Mouse (Mus musculus): ENCODE measurements around the gene Ccnl2. TPM values are rescaled to one million over a fixed set of nuclear protein-coding genes. Genes with fewer than 3 reads are reported as not detected.
A peak's percentile ranks its signal among the peaks of the same experiment; 100 is the strongest.

The Ccnl2 gene
- polyA plus RNA-seq, 1 experiment from 2014 or later: 187 TPM

DNA sequence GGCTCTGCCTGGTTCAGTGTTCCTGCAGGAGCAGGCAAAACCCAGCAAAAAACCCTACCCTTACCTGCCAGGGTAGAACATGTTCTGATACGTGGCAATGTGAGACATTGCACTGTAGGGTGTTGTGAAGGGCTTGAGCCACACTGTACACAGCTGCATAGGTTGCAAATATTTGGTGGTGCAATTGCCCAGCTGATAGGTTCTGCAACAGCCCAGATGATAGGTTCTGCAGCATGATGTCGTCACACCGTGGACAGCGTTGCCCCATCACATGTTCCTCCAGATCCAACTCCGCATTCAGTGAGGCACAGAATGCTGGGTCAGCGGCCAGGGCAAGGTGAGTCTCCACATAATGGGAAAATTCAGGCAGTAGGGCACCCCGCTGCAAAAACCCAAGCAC lies 49.5 kb downstream of the Ccnl2 start:
- H3K4me1 ChIP-seq: no peaks in the 10 kb centered on the region
- no peak overlapping the region for H3K4me3 ChIP-seq
- 91% methylated on average over 7 of the region's 7 CpGs for WGBS
- H3K36me3 ChIP-seq (replicated peaks): peaks cover 75% of the 10 kb centered on the region
- no peak for DNase-seq (ENCODE audit: low spot score)
- H3K27ac ChIP-seq (replicated peaks): no peak overlapping the region
- no peaks in the 10 kb centered on the region for H3K9me3 ChIP-seq
- H3K27me3 ChIP-seq (replicated peaks; ENCODE audit: low read depth, poor library complexity, severe bottlenecking): no peaks in the 10 kb centered on the region

DNA sequence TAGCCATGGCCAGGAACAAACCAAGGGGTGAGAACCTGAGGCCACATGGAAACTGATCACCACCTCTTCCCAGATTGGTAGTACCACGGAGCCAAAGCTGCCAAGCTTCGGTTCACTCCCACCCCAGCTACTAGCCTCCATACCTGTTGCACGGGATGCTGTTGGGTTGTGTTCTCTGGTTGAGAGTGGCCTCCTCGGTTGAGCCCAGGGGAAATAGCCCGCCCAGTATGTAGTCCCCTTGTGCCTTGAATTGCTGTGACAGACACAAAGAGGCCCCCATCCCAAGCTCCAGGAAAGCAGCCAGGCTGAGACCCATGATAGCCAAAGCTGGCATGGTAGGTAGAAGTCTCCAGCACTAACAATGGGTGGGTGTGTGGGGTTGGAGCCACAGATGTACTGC lies 50.7 kb downstream of the Ccnl2 start, which contains the start of gene Tas1r3:
Gene Tas1r3, minus strand, starts transcription at position 362 of the 400 bp plus-strand sequence.
- 81% methylated on average over 5 of the region's 5 CpGs for WGBS
- H3K9me3 ChIP-seq: no peaks in the 10 kb centered on the region
- H3K36me3 ChIP-seq (replicated peaks): peaks cover 66% of the 10 kb centered on the region
- no peaks in the 10 kb centered on the region for H3K27me3 ChIP-seq (replicated peaks; ENCODE audit: low read depth, poor library complexity, severe bottlenecking)
- DNase-seq (ENCODE audit: low spot score): no peak
- no peaks in the 10 kb centered on the region for H3K4me1 ChIP-seq
- no peak within 1 kb of the TSS for H3K4me3 ChIP-seq
- H3K27ac ChIP-seq (replicated peaks): no peak within 1 kb of the TSS

DNA sequence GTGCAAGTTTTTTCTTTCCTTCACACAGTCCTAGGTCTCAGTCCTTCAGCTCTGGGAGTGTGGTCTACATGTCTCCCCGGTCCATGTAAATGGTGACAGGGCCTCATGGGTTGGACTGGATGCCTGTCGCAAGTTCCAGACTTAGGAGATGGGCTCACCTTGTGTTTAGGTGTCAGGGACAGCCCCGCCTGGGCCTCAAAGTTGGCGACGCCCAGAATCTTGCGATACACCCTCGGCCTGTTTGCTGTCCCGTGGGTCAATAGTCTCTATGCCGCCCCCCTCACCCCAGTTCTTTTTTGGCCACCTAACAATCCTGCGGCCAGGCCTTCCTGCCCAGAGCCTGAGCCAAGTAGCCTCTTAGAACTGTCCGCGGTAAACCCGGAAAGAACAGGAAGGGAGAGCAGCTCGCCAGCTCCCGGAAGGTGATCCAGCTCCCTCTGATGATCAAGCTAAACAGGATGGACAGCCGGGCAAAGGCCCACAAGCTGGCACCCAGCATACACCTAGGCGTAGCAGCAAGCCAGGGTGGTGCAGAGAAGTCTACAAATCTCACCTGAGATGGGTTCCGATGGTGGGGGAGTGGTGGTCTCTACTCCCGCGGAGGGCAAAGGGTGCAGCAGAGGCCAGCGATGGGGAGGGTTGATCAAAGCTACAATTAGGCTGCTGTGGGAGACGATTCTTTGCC lies 56.5 kb downstream of the Ccnl2 start:
- H3K4me1 ChIP-seq: peaks cover 27% of the 10 kb centered on the region
- no peaks in the 10 kb centered on the region for H3K27me3 ChIP-seq (replicated peaks; ENCODE audit: low read depth, poor library complexity, severe bottlenecking)
- WGBS: 10% methylated on average over 22 of the region's 22 CpGs
- peak overlapping the region; percentile 88 for H3K4me3 ChIP-seq
- no peaks in the 10 kb centered on the region for H3K9me3 ChIP-seq
- DNase-seq (ENCODE audit: low spot score): no peak
- H3K36me3 ChIP-seq (replicated peaks): peaks cover 58% of the 10 kb centered on the region
- H3K27ac ChIP-seq (replicated peaks): peak overlapping the region; percentile 86

DNA sequence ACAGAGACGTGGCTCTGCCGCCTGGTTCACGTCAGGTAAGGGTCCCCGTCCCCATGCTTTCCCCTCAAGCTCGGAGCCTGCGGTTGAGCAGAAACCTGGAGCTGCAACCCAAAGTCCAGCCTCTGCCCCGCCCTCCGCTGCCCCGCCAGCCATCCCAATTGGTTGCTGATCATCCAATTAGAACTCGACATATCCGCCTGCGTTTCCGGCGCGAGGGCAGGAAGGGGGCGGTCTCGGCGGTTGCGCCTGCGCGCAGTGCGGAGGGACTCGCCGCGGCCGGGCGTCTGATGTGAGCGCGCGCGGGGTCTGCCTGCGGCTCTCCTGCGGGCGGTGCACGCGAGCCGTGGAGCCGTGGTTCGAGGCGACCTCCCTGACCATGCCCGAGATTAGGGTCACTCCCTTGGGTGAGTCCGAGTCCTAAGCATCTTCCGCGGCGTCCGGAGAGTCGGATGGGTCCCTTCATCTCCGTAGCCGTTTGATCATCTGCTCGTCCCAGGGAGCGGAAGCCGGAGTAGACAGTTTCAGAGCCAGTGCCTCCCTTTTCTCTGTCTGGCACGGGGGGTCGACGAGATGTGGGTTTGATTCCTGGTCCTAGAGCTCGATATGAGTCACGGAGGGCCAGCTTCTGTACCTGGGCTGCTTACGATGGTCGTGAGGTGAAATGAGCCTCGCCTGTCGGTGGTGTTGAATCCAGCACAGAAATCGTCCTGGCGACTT lies 57.2 kb downstream of the Ccnl2 start, which contains the start of the genes Cptp and Ints11:
Gene Cptp, minus strand, starts transcription at position 124 of the 717 bp plus-strand sequence.
Gene Ints11, plus strand, starts transcription at position 230 of the 717 bp plus-strand sequence.
- Histone ChIP-seq H3K4me1 (peaks cover 27% of the 10 kb centered on the region), H3K27me3 (replicated peaks; ENCODE audit: low read depth, poor library complexity, severe bottlenecking) (no peaks in the 10 kb centered on the region), H3K9me3 (no peaks in the 10 kb centered on the region), H3K36me3 (replicated peaks) (peaks cover 61% of the 10 kb centered on the region), H3K27ac (replicated peaks) (peak within 1 kb of the TSS; percentile 86), H3K4me3 (peak within 1 kb of the TSS; percentile 88)
- under 1% methylated on average over 63 of the region's 63 CpGs for WGBS
- DNase-seq (ENCODE audit: low spot score): peak; percentile 98

DNA sequence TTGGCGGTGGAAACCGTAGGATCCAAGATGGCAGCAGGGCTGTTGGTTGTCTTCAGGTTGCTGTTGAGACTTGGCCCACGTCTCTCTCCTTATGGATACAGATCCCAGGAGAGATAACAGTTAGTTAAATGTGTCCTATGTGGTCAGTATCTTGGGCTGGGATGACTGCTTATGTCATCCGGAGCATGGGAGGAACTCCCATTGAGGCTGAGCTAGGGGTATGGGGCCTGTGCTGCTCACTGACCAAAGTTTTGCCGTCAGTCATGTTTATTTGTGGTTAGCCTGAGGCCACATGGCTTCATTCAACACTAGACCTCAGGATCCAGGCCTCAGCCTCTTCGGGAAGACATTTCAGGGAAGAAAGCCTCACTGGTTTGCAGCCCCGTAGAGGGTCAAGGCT lies 59.1 kb downstream of the Ccnl2 start:
- 92% methylated on average over 7 of the region's 7 CpGs for WGBS
- DNase-seq (ENCODE audit: low spot score): no peak
- H3K4me1 ChIP-seq: peaks cover 27% of the 10 kb centered on the region

More for the DNA sequence above, 59.1 kb downstream of the Ccnl2 start:
- Histone ChIP-seq H3K36me3 (replicated peaks) (peaks cover 61% of the 10 kb centered on the region), H3K27ac (replicated peaks) (no peak overlapping the region), H3K27me3 (replicated peaks; ENCODE audit: low read depth, poor library complexity, severe bottlenecking) (no peaks in the 10 kb centered on the region), H3K4me3 (no peak overlapping the region), H3K9me3 (no peaks in the 10 kb centered on the region)

Small RNA genes lying within 50 kb of the gene (microRNA-seq; reads per million reads assigned to microRNA genes)
- gene Gm27743: not detected

Other genes starting within 250 kb of the Ccnl2 start
- 13.5 and 13.7 TPM in 2 replicates for gene Slc35e2, start 211.1 kb upstream of the Ccnl2 start, polyA plus RNA-seq (2016; fragmentation: Nextera tagmentation; extraction: Ambion mirVana)
- 77.7 and 79.9 TPM in 2 replicates for gene Cdk11b, start 187.6 kb upstream of the Ccnl2 start, polyA plus RNA-seq (2016; fragmentation: Nextera tagmentation; extraction: Ambion mirVana)
- gene Gm10563, start 167.1 kb upstream of the Ccnl2 start, polyA plus RNA-seq (2016; fragmentation: Nextera tagmentation; extraction: Ambion mirVana): not detected in 2 replicates
- 5.8 and 7.4 TPM in 2 replicates for gene Mmp23, start 159.1 kb upstream of the Ccnl2 start, polyA plus RNA-seq (2016; fragmentation: Nextera tagmentation; extraction: Ambion mirVana)
- gene Mib2, start 143.3 kb upstream of the Ccnl2 start, polyA plus RNA-seq (2016; fragmentation: Nextera tagmentation; extraction: Ambion mirVana): 19.3 and 20.0 TPM in 2 replicates
- gene Fndc10, start 118.1 kb upstream of the Ccnl2 start, polyA plus RNA-seq (2016; fragmentation: Nextera tagmentation; extraction: Ambion mirVana): 1.5 and 1.8 TPM in 2 replicates
- 158 and 167 TPM in 2 replicates for gene Ssu72, start 107.7 kb upstream of the Ccnl2 start, polyA plus RNA-seq (2016; fragmentation: Nextera tagmentation; extraction: Ambion mirVana)
- gene Tmem240, start 77.7 kb upstream of the Ccnl2 start, polyA plus RNA-seq (2016; fragmentation: Nextera tagmentation; extraction: Ambion mirVana): 0.53 and 0.79 TPM in 2 replicates
- gene Atad3a, start 51.4 kb upstream of the Ccnl2 start, polyA plus RNA-seq (2016; fragmentation: Nextera tagmentation; extraction: Ambion mirVana): 132 and 137 TPM in 2 replicates
- gene Vwa1, start 37.8 kb upstream of the Ccnl2 start, polyA plus RNA-seq (2016; fragmentation: Nextera tagmentation; extraction: Ambion mirVana): 8.6 and 9.3 TPM in 2 replicates
- 0.59 and 0.61 TPM in 2 replicates for gene Tmem88b, start 26.6 kb upstream of the Ccnl2 start, polyA plus RNA-seq (2016; fragmentation: Nextera tagmentation; extraction: Ambion mirVana)
- 0.20 TPM in 1 of 2 replicates, not detected in the other for gene Ankrd65, start 22.1 kb upstream of the Ccnl2 start, polyA plus RNA-seq (2016; fragmentation: Nextera tagmentation; extraction: Ambion mirVana)
- 254 and 259 TPM in 2 replicates for gene Mrpl20, start 9.6 kb upstream of the Ccnl2 start, polyA plus RNA-seq (2016; fragmentation: Nextera tagmentation; extraction: Ambion mirVana)
- gene Aurkaip1, start 18.8 kb downstream of the Ccnl2 start, polyA plus RNA-seq (2016; fragmentation: Nextera tagmentation; extraction: Ambion mirVana): 170 and 178 TPM in 2 replicates
- 43.6 and 43.9 TPM in 2 replicates for gene Mxra8, start 27.2 kb downstream of the Ccnl2 start, polyA plus RNA-seq (2016; fragmentation: Nextera tagmentation; extraction: Ambion mirVana)
- gene Dvl1, start 34.9 kb downstream of the Ccnl2 start, polyA plus RNA-seq (2016; fragmentation: Nextera tagmentation; extraction: Ambion mirVana): 4.3 and 5.0 TPM in 2 replicates
- gene Tas1r3, start 50.9 kb downstream of the Ccnl2 start, polyA plus RNA-seq (2016; fragmentation: Nextera tagmentation; extraction: Ambion mirVana): 0.29 and 0.43 TPM in 2 replicates
- 18.6 and 19.4 TPM in 2 replicates for gene Cptp, start 57.0 kb downstream of the Ccnl2 start, polyA plus RNA-seq (2016; fragmentation: Nextera tagmentation; extraction: Ambion mirVana)
- 97.9 and 109 TPM in 2 replicates for gene Ints11, start 57.1 kb downstream of the Ccnl2 start, polyA plus RNA-seq (2016; fragmentation: Nextera tagmentation; extraction: Ambion mirVana)
- 50.1 and 52.7 TPM in 2 replicates for gene Pusl1, start 79.3 kb downstream of the Ccnl2 start, polyA plus RNA-seq (2016; fragmentation: Nextera tagmentation; extraction: Ambion mirVana)
- gene Acap3, start 79.3 kb downstream of the Ccnl2 start, polyA plus RNA-seq (2016; fragmentation: Nextera tagmentation; extraction: Ambion mirVana): 24.1 and 28.0 TPM in 2 replicates
- 146 and 151 TPM in 2 replicates for gene Ube2j2, start 131.3 kb downstream of the Ccnl2 start, polyA plus RNA-seq (2016; fragmentation: Nextera tagmentation; extraction: Ambion mirVana)
- 22.7 and 23.6 TPM in 2 replicates for gene C1qtnf12, start 149.8 kb downstream of the Ccnl2 start, polyA plus RNA-seq (2016; fragmentation: Nextera tagmentation; extraction: Ambion mirVana)
- gene B3galt6, start 180.2 kb downstream of the Ccnl2 start, polyA plus RNA-seq (2016; fragmentation: Nextera tagmentation; extraction: Ambion mirVana): 12.7 and 15.7 TPM in 2 replicates
- 132 and 138 TPM in 2 replicates for gene Sdf4, start 180.4 kb downstream of the Ccnl2 start, polyA plus RNA-seq (2016; fragmentation: Nextera tagmentation; extraction: Ambion mirVana)
- 1.1 and 1.4 TPM in 2 replicates for gene Tnfrsf4, start 201.4 kb downstream of the Ccnl2 start, polyA plus RNA-seq (2016; fragmentation: Nextera tagmentation; extraction: Ambion mirVana)
- 1.2 and 1.4 TPM in 2 replicates for gene Tnfrsf18, start 213.7 kb downstream of the Ccnl2 start, polyA plus RNA-seq (2016; fragmentation: Nextera tagmentation; extraction: Ambion mirVana)
- gene Ttll10, start 246.9 kb downstream of the Ccnl2 start, polyA plus RNA-seq (2016; fragmentation: Nextera tagmentation; extraction: Ambion mirVana): 0.69 and 0.95 TPM in 2 replicates

Measured in embryonic facial prominence, embryonic 10.5 days (tissue).